Mouse (Mus musculus) lung, postnatal 10 days (tissue): ENCODE measurements around the gene Bcl2a1d.
"Not testable (repeated sequence)": the region's sequence is repeated elsewhere in the genome, so short reads cannot be mapped to it uniquely, and the experiment has no call there.

Experiments used
- DNase-seq: peaks from one replicate; pipeline ENCODE4 v3.0.0; 2021

Bcl2a1d gene

DNA sequence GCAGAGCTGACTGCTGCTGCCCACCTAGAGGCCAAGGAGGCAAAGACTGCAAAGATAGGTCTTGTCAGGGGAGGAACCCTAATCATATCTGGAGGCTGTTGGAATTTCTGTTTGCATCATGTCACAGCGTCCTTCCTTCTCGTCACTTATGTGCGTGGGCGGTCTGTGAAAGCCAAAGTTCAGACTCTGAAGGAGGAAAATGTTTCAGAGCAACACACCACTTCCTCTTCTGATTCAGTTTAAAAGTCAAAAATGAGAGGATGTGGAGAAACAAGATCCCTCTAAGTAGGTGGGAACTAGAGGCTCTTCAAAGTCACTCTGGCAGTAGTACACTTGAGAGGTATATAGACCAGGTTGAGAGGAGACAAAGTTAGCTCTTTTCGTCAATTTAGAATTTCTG lies at the start of gene Bcl2a1d:
Bcl2a1d (minus strand) TSS at position 187 of the 400 bp plus-strand sequence.
- DNase-seq, result not testable (repeated sequence)

DNA sequence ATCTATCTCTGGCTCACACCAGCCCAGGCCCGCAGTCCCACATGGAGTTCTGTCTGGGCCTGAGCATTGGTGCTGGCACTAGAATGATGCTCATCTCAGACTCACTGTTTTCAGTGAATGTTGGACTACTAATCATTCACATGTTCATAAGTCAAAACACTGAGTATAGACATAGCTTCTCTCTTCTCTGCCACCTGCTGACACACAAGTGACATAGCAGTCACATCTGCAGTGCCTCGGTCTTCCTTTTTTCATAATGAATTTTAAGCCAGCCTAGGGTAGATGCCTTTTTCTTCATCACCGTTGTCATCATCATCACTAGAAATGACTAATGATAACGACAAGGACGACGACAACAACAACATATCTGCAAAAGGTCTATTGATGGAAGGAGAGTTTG lies 38.5 kb upstream of the Bcl2a1d start:
- DNase-seq, result not testable (repeated sequence)

DNA sequence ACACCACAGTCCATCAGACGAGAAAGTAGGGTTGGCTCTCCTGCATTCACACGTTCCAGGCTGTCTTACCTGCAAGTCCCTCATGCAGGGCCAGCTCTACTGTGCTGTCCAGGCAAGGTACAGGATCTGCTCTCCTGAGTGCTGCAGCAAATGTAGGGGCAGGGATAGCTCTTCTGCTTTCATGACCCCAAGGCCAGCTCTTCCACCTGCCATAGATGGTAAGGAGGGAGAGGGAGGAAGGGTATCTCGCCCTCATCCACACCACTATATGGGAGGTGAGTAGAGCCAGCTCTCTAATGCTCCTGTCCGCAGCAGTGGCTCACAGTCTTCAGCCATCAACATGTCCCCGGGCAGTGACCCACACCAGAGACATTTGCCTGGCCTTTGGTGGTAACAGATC lies 37.8 kb upstream of the Bcl2a1d start:
- DNase-seq, result not testable (repeated sequence)

DNA sequence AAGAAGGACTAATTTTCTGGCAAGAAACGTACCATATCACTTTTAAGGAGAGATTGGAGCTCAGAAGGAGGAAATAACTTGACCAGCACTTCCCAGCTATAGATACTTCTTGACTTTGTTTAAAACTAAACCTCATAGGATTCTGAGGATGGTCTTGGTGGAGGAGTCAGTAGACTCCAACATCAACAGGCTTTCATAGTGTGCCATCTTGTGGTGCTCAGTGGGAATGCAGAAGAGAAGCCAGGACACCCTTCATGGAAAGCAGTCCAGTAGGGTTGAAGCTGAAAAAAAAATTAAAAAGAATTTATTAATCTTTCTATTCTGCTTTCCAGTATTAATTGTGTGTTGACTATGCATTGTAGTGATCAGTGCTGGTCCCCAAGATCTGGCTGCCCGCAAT lies 15.0 kb upstream of the Bcl2a1d start:
- peak; percentile 58 for DNase-seq

DNA sequence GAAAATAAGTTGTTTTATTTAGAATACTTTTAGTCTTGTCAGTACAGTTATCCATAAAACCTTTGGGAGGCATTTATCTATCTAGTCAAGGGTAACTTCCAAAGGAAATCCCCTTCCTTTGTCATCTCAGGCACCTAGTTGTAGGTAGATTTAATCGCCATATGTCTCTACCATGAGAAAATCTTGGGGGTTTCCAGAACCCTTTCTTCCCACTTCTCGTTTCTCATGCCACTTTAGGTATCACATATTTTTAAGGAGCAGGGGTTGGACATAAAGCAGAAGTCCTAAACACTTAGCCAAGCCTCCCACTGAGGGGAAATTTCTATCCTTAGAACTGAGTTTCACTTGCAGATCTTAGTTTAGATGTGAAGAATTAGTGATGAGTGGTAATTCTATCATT lies 14.3 kb upstream of the Bcl2a1d start:
- DNase-seq, result not testable (repeated sequence)

DNA sequence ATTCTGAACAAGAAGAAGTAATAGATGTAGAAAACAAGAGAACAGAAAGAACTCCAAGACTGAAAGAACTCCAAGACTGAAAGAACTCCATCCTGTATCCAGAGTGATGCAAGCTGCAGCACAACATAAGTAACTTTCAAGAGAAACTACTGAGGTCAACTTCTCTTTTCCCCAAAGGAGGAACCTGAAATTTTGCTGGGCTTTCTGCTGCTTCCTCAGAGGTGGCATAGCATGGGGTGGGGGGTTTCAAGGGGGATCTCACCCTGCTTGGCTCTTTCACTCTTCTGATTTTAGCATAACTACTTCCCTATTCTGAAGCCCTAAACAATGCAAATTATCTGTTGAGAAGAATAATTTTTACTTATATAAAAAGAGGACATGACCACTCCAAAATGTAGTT lies 3.6 kb upstream of the Bcl2a1d start:
- DNase-seq, result not testable (repeated sequence)

DNA sequence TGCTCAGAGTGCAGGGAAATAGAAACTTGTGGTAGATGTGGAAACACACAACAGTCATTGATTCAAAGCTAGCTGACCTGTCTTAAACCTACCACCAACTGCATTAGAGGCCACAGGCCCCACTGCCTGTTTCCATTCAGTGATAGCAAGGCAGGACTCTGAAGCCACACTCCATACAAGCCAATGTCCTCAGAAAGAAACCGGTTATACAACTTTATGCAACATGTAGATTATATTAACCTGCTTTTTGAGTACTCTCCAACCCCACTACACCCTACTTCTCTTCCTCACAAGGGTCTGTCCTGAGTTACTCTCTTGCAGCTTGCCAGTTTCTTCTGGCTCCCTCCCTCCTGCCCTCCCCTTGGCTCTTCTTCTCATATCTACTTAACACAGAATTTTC lies 1.5 kb upstream of the Bcl2a1d start:
- DNase-seq, result peak; percentile 66

DNA sequence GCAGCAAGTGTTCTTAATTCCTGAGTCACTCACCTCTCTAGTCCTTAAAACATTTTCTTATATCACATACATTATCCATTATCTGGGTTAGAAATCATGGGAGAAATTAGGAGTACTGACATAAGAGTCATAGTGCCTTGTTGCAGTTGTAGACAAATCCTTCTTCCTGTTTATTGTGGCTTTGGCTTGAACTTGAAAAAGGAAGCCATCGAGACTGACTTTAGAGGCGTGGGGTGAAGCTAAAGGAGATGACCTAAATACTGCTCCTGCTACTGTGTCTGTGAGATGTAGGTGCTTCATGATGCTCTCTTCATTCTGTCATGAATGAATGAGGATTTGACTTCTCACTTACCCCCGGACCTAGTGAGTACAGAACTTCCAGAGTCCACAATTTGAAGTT lies 620 bp upstream of the Bcl2a1d start:
- not testable (repeated sequence) for DNase-seq

DNA sequence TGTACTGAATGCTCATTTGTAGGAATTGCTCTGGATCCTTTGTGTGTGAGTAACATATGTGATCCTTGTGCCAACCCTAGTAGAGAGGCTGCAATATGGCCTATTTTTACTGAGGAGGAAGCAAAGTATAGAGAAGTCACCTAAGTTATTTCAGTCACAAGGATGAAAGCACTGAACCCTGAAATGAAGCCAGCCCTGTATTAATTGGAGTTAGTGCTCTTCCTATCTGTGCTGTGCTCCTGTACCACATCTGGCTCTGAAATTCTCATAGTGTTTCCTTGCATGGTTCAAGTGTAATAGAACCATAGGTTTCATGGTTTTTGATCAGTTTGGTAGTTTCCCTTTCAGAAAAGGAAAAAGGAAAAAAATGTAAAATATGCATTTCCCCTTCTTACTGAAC lies 3.4 kb downstream of the Bcl2a1d start:
- DNase-seq, result not testable (repeated sequence)

DNA sequence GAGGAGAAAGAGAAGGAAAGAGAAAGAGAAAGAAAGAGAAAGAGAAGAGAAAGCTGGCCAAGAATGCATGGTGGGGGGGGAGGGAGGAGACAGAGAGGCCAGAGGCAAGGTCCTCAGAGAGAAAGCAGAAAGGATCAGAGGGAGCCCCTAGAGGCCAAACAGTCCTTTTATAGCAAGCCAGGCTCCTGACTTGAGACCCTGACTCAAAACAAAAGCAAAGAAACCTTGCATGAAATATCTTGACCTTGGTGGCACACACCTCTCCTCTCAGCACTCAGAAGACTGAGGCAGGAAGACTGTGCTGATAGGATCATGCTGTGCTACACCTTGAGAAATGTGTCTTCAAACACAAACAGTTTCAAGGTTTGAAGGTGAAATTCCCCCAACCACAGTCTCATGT lies 10.1 kb downstream of the Bcl2a1d start:
- not testable (repeated sequence) for DNase-seq

DNA sequence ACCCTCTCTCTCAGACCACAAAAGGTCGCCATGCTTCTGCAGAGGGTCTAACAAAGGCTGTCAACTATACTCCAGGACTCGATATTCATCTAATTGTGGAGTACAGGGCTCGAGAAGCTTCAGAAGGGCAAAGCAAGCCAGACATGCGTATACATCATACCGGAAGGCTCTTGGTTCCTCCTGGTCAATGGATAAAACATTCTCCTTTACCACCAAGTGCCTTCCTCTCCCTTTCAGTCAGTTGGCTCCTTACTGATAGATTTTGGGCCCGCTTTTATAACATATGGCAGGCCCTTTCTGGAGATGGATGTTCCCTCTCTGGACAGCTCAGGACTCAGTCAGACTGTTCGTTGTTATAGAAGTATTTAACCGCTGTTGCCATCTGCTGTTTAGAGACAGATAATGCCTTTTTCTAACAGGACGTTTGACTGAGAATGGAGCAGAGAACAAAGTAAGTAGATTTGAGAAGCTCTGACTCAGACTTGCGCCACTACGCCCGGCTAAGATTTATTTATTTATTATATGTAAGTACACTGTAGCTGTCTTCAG lies 11.7 kb downstream of the Bcl2a1d start, which contains the start of gene Mthfsl:
Mthfsl (minus strand) TSS at position 308 of the 549 bp plus-strand sequence.
- DNase-seq, result peak; percentile 56

DNA sequence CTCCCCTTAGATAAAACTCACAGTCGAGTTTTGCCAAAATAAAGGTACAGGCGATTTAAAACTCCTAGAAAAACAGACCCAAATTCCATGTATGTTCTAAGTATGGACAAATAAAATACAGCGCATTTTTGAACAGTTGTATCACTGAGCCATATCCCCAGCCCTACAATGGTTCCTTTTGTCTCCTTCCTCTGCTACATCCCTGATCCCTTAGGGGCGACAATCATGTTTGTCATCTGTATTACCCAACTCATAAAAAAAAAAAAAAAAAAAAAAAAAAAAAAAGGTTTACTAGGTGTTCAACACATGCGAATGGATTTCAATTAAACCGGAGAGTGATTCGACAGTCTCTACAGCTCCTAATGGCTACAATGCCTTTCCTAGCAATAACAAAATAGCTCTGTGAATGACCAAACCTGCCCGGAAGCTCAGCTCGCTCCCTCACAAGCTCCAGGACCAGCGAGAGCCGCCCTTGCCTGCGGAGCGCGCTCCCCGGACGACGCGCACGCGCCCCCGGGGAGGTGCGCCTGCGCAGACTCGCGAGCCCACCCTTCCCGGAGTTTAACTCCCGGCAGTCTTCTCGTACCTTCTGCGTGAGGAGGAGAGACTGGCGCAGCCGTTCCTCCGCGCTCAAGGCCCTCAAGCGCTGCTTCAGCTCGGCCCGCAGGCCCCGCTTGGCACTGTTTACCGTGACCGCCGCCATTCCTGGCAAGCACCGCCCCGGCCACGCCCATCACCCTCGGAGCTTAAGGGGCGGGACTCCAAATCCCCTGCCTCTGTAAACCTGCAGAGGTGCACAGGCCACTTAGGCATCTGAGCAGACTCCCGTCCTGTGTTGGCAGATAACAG lies 12.4 kb downstream of the Bcl2a1d start:
- not testable (repeated sequence) for DNase-seq

DNA sequence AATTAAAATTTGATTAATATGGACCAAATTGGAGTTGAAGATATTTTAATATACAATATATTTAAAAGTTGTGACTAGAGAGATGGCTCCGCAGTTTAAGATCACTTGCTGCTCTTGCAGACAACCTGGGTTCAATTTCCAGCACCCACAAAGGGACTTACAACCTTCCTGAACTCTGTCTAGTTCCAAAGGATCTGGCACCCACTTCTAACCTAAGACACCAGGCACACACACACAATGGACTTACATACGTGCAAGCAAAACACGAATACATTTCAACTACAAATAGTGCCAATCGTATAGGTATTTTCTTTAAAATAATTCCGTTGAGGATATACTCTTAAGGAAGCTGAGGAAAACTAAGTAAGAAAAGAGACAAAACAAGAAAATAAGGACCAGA lies 13.1 kb downstream of the Bcl2a1d start:
- DNase-seq, result not testable (repeated sequence)

DNA sequence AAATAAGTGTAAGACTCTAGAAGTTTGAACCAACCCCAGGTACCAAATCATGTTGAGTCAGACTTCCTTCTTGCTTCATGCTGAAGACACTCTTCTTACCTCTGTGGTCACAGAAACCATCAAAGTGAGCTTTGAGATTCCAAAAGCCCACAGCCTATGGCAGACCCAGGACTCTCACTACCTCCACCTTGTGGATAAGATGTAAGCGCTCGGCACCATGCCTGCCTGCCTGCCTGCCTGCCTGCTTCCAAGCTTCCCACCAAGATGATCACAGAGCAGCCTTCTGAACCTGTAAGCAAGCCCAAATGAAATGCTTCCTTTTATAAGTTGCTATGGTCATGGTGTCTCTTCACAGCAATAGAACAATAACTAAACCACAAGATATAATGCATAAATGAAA lies 13.6 kb downstream of the Bcl2a1d start:
- DNase-seq, result peak; percentile 68

DNA sequence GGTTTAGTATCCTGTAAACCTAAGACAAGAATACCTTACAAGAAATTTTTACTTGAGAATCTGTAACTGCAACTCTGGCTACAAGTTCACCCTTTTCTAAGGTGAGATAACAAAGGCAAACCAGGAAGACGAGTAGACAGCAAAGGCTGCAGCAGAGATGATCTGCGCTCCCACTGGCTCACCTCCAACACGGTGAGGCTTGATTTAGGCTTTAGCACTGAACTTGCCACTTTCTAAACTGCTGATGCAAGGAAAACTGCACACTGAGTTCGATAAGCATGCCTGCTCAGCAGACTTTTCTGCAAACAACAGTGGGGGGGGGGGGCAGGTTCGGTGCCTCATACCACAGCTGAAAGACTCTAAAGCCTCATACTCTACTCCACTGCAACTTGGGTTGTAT lies 17.2 kb downstream of the Bcl2a1d start:
- not testable (repeated sequence) for DNase-seq

DNA sequence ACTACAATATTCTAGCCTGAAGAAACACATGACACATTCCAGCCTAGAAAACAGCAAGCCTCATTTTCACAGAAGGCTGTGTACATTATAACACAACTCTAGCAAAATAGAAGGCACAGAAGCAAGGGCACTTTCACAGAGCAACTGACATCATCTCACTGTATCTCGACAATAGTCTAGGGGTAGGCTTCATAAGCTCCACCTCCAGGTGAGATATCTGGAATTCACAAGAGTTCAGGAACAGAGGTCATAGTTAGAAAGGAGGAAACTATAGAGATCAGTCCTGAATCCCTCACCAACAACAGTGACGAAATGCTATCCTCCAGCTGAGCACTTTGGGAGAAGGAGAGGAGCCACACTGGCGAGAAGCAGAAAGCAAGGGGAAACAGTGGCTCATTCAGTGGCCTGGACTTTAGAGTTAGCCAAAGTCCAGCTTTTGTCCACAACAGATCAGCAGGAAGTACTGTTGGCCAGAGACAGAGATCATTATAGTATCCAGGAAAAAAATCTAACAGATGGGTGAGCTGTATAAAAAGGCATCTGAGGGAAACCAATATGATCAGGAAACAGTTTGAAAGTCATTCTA lies 19.5 kb downstream of the Bcl2a1d start:
- DNase-seq, result not testable (repeated sequence)

DNA sequence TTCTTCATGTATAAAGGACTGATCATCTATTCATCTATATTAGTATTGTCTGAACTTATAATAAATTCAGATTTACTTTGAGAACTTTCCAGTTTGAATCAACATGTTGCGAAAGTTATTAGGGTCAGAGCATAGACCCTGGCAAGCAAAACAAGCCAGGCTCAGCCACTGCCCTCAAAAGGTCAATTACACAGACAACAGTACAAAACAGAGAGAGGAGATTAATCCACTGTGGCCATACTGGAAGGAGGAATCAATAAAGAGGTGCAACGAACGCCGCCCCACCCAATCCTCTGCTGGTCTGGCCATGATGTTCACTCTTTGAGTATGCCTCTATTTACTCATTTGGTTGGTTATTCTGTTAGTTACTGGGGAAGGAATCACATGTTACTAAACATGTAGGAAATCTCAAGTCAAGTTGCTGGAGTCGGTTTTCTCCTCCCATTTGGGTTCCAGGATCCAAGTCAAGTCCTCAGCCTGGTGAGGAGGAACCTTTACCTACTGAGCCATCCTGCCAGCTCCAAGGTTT lies 20.7 kb downstream of the Bcl2a1d start:
- not testable (repeated sequence) for DNase-seq

DNA sequence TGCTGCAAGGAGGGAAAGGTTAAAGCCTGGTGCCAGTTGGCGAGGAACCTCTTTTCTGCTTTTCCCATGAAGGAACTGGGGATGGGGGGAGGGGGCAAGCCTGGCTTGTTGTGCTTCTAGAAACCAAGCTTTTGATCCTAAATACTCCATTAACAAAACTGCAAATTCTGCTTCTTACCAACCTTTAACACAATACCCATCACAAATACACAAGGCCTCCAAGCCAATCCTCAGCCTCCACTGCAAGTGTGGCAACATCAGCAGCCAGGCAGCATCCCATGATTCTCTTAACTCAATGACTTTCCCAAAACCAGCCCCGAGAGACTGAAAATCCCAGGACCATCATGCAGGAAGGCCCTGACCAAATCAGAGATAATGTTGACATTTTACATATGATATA lies 21.3 kb downstream of the Bcl2a1d start:
- not testable (repeated sequence) for DNase-seq

DNA sequence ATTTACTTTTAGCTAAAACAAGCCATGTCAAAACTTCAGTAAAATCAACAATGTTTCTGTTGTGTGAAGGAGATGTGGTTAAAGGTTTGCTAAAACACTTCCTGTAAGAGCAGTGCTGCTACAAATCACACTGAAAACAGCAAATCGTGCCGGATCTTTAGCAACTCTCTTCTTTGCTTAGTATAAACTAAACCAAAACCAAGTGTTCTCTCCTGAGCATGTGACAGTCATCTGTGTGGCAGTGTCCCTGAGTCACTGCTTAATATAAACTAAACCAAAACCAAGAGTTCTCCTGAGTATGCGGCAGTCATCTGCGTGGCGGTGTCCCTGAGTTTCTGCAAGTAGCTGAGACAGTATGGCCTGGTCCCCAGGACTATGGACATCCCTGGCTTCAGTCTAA lies 21.9 kb downstream of the Bcl2a1d start:
- not testable (repeated sequence) for DNase-seq

DNA sequence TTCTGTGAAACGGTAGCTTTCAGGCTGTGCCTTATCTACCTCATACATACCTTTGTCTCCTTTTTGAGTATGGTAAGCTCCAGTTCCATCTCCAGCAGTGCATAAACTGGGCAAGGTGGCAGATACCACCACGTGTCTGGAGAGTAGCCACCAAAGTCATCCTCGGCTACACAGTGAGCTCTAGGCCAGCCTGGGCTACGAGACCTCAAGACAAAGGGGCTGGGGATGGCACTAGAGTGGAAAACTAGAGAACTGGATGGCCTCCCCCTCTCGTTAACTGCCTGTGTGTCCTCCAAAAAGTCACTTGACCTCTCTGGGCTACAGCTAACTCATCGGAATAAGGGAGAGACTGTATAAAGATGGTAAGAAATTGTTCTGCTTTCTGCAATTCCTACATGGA lies 22.4 kb downstream of the Bcl2a1d start:
- no peak for DNase-seq

DNA sequence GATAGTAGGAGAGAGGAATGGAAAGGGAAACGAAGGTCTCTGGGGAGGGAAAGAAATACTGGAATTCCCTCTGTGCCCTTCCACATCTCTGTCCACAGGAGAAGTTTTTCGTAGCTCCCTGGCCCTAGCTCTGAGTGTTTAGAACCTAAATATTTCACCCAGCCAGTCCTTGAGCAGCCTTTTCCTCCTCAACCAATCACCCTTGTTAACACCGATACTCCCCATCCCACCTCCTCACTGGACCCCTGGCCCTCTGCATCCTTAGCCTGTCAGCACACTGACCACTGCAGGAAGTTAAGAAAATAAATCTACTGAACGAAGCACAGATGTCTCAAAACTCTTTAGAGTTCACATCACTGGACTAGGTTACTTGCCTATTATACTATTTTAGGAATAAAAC lies 25.0 kb downstream of the Bcl2a1d start:
- no peak for DNase-seq

DNA sequence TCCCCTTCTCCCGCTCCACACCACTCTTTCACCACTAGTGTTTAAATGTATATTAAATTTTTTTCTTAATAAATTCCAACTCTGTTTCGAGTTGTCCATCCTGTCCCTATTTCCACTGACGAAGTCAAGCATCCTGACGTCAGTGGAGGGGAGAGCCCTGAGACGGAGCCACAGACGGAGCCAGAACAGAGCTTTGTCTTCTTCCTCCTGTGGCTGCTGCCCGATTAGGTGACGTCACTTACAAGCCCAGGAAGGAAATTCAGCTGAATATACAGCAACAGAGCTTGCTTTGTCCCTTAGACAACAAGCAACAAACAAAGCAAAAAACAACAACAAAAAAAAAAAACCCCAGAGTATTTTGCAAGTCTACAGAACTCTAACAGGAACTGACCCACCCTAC lies 26.6 kb downstream of the Bcl2a1d start:
- not testable (repeated sequence) for DNase-seq

DNA sequence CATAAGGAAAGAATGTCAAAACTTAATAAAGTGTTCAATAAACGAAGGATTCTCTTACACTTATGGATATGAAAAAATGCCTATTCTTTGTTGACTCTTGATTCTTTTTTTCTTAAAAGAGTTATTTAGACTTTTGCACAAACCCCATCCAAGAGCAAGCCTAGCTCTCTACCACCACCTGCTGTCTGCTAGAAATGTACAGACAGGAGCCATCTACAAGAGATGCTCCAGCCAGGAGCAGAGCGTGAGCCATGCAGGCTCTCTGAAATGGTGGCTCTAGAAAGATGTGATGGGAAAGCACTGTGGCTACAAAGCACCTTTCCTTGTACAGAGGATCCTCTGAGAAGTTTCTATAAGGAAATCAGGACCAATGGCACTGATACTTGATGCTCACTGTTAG lies 33.0 kb downstream of the Bcl2a1d start:
- DNase-seq, result not testable (repeated sequence)

DNA sequence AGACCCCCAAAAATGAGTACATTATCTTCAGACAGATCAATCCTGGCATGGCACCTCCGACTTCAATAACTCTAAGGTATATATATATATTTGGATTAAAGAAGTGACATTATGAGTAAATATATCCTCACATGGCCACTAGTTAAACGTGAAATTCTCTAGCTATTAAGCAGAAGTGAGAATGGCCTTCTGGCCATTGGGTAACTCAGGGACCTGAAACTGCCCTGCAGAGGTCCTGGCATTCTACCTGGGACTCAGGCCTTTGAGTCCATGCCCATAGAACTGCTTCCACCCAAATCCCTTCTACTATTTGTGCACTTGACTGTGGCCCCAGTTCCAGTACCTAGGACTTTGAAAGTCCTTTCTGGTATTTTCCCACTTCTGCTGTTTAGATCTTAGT lies 40.4 kb downstream of the Bcl2a1d start:
- not testable (repeated sequence) for DNase-seq
